Mouse (Mus musculus): ENCODE measurements around the gene Rtca.

Gene Rtca

DNA sequence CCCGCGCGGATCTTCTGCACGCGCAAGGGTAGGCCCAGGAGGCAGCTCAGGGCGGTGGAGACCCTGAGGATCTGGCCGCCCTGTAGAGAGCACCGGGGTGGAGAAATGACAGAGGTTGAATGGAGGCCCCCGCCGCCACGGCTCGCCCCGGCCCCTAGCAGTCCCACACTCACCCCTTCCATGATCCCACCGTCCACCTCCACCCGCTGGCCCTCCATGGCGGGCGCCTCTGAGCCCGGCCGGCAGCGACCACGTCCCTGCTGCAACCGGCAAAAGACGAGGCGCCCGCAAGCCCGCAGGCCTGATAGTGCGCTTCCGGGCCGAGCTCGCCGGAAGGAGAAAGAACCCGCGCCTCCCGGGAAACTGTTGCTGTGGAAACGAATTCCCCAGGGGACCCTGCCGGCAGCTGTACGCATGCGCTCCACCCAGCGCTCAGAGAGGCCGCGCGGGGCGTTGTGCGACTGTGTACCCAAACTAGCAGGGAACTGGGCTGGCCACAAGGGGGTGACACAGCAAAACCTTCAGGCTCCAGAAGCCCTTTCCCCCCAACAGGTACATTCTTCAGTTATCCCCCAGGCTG, at the start of gene Rtca:
Gene Rtca (minus strand): TSS at position 437 of the 580 bp plus-strand sequence.
- DNase-seq (ENCODE audit: inconsistent ontology term), result peak; percentile 98

DNA sequence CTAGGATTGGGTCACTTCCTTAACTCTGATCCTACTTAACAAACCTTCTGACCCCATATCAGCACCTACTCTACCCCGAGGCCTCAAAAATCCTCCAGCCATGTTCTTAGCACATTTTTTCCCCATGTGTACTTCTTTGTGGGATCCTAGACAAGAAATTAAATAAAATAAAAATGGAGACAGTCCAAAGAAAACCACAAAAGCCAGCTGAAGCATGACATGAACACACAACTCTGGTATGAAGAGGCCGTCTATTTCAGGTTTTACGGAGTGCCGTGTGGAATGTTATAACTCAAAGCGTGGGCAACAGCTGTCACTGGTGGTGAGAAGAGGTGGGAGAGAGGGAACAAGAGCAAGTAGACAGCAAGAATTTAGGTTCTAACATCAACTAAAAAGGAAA, 43.4 kb upstream of the Rtca start:
- DNase-seq (ENCODE audit: inconsistent ontology term), result peak; percentile 64

DNA sequence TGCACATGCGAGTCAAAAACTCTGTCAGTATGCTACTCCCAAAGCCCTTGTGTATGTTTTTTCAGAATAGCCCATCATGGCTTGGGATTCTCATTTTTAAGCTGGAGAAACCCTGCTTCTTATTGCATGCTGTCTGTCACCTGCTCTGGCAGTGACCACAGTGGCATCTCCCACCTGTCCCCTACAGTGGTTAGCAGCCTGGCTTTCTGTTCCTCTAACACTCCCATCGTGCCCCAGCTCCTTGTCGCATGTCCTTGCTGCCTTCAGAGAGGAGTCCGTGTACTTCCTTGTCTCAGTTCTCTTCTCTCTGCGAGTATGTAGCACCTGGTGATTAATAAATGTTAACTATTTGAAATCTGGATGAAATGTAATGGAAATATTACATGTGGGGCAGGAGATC, 39.4 kb upstream of the Rtca start:
- no peak for DNase-seq (ENCODE audit: inconsistent ontology term)

DNA sequence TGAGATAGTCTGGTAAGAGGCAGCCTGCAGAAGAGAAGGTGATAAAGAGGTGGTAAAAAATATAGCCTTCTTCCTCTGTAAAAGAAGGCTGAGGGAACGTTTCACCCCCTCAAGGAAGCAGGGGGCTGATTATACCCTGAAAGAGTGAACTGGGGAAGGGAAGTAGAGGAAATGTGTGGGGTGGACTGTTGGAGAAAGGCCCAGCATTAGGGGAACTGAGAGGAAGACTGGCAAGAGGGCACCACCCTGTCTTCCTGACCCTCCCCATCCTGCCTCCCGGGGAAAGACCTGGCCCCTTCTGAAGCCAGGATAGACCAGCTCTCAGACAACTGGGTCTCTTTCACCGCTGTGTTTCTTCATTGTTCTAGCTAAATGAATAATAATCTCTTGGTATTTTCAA, 34.5 kb upstream of the Rtca start:
- DNase-seq (ENCODE audit: inconsistent ontology term), result no peak

DNA sequence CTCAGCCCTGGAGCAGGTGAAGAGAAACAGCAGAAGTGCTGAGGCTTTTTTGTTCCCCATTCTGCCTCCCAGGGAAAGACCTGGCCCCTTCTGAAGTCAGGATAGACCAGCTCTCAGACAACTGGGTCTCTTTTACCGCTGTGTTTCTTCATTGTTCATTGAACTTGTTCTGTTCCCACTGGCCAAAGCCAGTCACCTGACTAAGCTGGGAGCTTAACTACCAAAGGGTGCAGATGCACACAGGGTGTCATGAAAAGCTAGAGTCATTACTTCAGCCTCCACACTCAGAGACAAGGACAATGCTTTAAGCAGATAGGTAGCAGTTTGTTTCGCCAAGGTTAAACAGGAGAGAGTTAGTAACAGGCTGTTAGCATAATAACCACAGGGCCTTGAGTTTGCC, 34.1 kb upstream of the Rtca start:
- no peak for DNase-seq (ENCODE audit: inconsistent ontology term)

DNA sequence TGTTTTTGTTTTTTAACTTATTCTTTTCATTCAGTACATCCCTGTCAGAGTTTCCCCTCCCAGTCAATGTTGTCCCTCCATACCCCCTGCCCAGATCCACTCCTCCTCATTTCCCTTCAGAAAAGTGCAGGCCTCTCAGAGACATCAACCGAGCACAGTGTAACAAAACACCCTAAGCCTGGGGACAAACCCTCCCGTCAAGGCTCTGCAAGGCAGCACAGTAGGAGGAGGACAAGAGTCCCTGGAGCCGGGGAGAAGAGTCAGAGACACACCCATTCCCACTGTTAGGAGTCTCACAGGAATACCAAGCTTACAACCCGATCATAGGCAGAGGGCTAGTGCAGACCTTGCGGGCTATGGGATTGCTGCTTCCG, 29.2 kb upstream of the Rtca start:
- DNase-seq (ENCODE audit: inconsistent ontology term), result no peak

DNA sequence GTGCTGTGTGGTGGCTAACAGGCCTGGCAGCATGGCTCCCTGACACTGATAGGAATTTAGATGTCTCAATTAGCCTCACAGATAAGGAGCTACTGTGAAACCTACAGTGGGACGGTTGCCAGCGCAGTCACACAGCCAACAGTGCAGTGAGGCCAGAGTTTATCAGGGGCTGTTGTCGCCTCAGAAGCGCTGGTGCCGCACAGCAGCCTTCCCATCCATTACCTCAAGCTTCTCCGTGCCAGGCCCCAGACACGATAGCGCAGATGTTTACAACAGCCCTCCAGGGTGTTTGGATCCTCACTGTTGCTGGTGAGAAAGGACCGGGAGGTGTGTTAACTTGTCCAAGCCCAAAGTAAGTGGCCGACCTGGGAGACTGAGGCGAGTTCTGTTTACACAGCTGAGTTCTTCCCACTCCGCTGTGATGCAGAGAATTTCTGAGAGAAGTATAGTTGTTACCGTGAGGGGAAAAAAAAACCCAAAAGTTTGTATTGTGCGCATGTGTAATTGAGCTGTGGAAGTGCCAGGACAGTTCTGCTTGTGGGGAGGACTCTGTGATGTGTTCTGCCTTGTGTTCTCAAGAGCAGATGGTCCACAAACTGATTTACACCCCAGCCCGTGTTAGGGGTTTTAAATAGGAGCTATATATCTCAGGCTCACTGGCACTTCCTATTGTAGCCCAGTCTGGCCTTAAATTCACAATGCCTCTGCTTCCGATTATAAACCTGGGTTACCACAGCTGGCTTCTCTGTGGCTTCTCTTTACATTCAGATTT, 28.6 kb upstream of the Rtca start:
- DNase-seq (ENCODE audit: inconsistent ontology term), result no peak

DNA sequence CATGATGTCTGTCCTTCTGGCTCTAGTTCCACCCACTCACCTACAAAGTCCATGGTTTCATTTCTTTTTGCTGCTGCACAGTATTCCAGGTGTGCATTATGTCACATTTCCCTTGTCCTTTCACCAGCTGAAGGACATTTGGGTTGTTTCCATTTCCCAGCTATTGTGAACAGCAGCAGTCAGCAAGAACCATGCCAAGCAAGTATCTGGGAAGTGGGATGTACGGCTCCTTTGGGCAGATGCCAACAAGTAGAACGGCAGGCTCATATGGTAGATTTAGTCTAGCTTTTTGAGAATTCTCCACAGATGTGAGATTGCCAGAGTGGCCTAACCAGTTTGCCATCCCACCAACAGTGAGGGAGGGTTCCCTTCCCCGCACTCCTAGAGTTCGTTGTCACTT, 22.8 kb upstream of the Rtca start:
- DNase-seq (ENCODE audit: inconsistent ontology term), result no peak

DNA sequence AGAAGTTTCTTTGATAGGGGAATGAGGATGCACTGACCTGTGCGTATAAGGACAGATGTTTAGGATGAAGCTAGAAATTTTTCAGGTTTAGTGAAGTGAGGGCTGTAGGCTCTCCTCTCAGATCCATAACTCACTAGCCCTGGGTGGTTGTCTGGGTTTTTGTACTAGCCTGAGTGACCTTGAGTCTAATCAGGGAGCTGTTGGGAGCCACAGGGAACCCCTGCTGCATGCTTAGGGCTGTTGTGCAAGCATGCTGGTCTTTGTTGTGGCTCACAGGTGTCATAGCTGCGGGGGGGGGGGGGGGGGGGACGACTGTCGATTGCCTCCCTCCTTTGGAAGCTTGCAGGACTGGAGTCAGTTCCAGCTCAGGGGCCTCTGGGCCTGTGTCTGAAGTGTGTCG, 21.7 kb upstream of the Rtca start:
- no peak for DNase-seq (ENCODE audit: inconsistent ontology term)

DNA sequence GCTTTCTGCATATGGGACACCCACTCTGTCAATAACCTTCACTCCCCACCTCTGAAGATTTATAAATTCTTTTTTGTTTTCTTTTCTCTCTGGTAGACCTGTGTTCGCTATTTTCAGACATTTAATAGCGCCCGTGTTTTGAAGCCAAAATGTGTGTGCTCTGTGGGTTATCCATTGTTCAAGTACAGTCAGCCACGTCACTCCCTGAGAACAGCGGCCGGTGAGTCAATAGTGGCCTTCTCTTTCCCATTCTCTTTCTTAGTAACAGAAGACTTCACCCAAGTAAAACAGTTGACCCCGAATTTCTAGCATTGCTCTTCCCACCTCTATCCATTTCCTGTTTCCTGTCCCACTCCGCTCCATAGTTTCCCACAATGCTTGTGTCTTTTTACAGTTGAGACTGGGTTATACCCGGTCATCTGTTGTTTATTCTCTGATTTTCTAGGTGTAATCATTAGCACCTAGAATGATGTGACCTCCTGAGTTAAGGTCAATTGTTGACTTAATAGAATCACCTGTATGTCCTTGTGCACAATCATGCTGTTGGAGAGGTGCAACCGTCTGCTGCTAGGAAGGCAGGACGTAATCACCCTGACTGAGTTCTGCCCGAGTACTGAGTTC, 12.2 kb upstream of the Rtca start:
- DNase-seq (ENCODE audit: inconsistent ontology term), result peak; percentile 64

DNA sequence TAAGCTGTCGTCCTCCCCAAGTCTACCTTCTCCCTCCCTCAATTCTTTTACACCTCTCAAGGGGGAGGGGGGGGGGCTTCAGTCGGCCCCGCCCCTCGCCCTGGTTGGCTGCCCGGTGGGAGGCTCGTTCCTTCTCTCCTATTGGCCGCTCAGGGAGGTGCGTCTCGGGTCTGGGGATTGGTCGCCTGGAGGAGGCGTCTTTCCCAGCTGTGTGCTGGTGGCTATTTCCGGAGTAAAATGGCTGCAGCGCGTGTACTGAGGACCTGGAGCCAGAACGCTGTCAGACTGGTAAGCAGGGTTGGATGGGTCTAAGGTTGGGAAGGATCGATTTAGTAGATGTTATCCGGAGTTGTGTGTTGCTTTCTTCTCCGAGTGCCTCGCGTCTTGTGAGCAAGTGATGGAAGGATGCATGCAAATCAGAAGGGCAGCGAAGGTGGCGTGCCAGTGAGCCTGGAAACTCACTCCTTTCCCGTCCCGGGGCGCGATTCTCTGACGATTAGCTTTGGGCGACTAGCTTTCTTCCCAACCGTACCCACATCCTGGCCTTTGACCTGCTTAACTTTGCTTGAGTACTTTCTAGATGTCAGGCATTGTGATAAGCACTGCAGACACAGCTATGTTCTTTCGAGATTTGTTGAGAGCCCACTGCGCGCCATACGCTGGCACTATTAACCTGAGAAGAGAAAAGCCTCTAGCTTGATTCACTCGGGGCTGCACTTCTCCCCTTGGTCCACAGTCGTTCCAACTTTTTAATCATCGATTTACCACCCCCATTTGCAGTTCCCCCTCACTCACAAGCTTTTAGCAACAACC, 5.1 kb upstream of the Rtca start, which contains the start of gene Dbt:
Gene Dbt (plus strand): TSS at position 167 of the 813 bp plus-strand sequence.
- peak; percentile 94 for DNase-seq (ENCODE audit: inconsistent ontology term)

DNA sequence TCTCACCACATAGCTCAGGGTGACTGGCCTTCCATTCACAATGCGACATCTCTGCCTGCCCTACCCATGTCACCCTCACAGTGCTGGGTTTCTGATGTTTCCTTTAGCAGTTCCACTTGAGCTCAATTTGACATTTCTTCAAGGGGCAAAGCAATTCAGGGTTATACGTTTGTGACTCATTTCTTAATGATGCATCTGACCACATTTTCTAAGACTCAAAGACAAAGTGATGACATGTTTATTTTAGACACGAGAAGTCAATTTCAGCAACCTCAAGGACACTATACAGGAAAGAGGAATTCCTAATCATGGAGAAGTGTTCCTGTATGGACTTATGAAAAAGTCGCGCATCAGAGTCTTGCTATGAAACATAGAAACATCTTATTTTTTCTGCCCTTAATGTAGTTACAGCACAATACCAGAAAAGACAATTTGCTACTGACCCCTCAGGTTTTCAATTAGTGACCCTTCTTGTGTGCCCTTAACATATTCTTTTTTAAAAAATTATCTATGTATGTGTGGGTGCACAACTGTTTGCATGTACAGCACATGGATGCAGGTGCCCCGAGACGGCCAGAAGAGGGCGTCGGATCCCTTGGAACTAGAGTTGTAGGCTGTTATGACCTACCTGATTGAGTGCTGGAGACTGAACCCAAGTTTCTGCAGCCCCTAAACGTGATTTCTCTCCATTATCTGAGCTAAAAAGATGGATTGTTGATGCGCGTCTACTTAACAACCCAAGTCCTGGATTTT, 4.3 kb upstream of the Rtca start:
- no peak for DNase-seq (ENCODE audit: inconsistent ontology term)

DNA sequence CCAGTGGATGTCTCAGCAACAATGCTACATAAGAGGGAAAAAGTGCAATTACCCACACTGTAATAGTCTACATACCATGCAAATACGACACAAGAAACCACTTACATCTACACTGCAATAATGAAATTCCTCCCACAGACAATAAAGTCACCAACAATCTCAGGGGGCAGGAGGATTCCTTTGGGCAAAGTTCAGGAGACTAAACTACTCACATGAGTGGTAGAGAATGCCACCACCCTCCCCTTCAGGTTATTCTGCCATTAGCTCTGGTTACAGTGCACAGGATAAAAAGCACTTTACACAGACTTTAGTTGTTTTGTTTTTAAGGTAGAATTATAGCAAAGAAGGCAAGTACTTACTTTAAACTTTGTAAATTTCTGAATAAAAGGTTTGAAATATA, 12.3 kb downstream of the Rtca start:
- DNase-seq (ENCODE audit: inconsistent ontology term), result no peak

DNA sequence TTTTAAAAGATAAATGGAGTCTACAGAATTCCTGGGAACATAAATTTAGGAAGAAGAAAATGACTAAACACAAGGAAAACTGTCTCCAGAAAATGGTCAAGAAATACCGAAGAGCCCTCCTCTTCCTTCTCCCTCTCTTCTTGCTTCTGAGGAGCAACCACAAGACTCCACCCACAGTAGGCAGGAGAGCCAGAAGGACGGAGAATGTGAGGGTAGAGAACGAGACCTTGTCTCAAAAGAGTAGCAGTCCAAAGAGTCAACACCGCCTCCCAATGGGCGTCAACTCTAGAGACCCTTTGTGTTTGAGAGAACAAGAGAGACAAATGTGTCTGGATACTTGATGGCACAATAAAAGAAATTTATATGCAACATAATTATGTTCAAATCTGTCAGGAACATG, 14.3 kb downstream of the Rtca start:
- DNase-seq (ENCODE audit: inconsistent ontology term), result no peak

DNA sequence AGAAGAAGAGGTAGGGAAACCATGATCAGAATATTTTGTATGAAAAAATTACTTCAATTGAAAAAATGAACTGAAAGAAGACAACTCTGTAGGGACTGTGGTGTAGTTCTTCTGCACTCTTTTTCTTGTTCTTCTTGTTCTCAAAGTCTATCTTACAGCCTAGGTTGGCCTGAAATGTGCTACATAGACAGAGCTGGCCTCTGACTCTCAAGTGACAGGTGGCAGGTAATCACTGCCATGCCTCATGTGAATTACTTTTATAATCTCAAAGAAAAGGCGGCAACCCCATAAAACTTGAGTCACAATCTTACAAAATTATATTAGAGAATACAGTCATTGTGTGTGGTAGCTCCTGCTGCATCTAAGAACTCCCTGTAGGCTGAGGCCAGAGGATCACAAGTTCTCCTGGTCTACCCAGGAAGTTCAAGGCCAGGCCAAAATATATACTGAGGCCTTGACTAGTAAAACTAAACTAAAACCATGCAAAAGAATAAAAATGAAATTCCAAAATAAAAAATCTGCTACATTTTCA, 16.0 kb downstream of the Rtca start:
- DNase-seq (ENCODE audit: inconsistent ontology term), result no peak

DNA sequence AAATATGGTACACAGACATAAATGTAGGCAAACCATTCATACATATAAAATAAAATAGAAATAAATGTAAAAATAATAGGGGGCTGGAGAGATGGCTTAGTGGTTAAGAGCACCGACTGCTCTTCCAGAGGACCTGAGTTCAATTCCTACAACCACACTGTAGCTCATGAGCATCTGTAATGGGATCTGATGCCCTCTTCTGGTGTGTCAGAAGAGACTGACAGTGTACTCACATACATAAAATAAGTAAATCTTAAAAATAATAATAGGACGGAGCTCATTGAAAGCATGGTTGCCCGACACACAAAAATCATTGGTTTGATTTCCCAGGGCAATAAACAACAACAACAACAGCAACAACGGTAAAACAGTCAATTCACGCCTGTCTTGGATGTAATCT, 17.1 kb downstream of the Rtca start:
- no peak for DNase-seq (ENCODE audit: inconsistent ontology term)

DNA sequence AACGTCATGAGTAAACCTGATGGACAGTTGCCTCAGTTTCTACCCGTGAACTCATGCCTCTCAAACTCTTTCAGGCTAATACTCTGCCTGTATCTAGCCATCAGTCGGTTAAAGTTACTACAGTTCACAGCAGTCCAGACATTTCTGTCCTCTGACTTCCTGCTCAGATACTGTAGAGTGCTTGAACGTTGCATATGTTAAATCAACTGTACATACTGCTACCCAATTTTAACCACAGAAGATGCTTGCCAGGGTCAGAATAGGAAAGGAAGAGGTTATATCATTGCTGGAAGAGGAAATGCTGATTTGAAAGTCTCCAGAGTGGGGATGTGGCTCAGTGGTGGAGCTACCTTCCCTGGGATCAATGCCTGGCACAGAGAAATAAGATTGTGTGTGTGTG, 24.7 kb downstream of the Rtca start:
- no peak for DNase-seq (ENCODE audit: inconsistent ontology term)

DNA sequence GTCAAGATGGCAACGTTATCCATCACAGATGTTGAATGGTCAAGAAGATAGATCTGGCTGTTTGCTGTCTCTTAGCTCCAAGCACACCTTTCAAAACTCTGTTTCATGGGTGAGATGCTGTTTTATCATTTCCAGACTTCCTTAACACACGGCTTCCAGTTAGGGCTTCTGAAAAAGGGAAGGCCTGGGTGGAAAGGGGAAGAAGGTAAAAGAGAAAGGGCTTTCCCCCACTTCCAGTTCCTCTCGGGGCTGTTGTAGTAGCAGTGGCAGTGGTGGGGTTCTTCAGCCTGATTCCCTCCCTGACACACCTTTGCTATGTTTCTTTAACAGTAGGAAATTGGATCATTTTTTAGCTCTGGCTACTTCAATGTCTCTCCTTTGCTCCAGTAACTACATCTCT, 25.3 kb downstream of the Rtca start:
- DNase-seq (ENCODE audit: inconsistent ontology term), result no peak

DNA sequence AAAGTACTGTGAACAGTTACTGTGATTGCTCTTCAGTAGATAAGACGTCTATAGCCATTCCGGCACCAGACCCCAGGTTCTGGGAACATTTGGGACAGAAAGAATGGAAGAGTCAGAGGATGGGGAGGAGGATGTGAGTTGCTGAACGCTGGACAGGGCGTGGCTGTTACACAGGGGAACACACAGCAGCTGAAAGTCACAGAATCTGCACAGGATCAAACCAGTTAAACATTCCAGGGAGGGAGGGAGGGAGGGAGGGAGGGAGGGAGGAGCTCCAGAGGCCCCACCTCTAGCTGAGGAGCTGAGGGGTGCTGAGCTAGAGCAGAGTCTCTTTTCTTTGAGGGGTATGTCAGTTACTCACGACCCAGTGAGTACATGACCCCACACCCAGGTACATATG, 27.1 kb downstream of the Rtca start:
- DNase-seq (ENCODE audit: inconsistent ontology term), result no peak

DNA sequence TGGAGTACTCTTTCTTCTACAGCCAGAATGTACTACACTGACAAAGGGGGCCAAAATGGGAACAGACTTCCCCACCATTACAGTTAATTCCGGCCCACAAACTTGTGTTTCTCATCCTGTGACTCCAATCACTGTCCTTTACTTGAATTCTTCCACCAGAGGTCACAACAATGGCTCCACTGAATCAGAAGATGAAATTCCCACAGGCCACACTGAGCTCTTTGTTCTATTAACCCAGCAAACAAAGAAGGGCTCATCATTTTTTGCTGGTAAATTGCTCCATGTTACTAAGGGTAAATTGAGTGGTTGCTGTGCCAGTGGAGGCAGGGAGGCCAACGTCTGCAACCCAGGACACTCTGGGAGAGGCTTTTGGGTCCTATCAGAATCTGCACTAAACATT, 27.9 kb downstream of the Rtca start:
- DNase-seq (ENCODE audit: inconsistent ontology term), result peak; percentile 95

DNA sequence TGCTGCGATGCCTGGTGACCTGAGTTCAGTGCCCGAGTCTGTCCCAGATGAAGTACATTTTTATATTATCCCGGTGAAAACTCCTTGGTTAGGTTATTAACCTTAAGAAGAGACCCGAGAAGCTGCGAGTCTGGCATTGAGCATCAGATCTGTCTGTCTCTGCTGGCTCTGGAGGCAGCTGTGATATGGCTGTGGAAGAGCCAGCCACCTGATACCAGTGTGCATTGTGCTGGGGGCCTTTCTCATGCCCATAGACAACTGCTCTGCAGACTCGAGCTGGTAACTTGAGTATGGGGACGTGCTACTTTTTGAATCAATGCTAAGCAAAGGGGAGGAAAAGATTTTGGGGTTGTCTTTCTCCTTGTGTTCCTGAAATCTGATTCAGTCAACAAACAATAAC, 30.7 kb downstream of the Rtca start:
- DNase-seq (ENCODE audit: inconsistent ontology term), result no peak

All from Muller cell, postnatal 12 days (primary cell).